Mouse (Mus musculus): ENCODE data around the gene Carm1. TPM values are rescaled to one million over a fixed set of nuclear protein-coding genes. Genes with fewer than 3 reads are reported as not detected.
"Not testable (repeated sequence)": the region's sequence is repeated elsewhere in the genome, so short reads cannot be mapped to it uniquely, and the experiment has no call there.

The Carm1 gene
- polyA plus RNA-seq, 1 experiment from 2014 or later = 27.6 TPM

- H3K4me3 ChIP-seq (ENCODE audit: inconsistent target) = peak overlapping the region; percentile 85
- peaks cover 18% of the 10 kb centered on the region; the same call in 1 of the 2 replicates for H3K36me3 ChIP-seq (ENCODE audit: inconsistent target)
- H3K27ac ChIP-seq = peak overlapping the region; percentile 99
- peaks cover 28% of the 10 kb centered on the region for H3K79me2 ChIP-seq (ENCODE audit: inconsistent target)
- 15% methylated on average over 7 of the region's 7 CpGs for WGBS (ENCODE audit: missing documents)
Observed at GRCm38 (mm10) chr9:21525142-21525936, 21.4 kb upstream of the Carm1 start.

- whole genome bisulfite sequencing (ENCODE audit: missing documents) = 14% methylated on average over 13 of the region's 14 CpGs
- H3K27ac ChIP-seq = peak within 1 kb of the TSS; percentile 99
- H3K36me3 ChIP-seq (ENCODE audit: inconsistent target) = peaks cover 18% of the 10 kb centered on the region
- peaks cover 28% of the 10 kb centered on the region for H3K79me2 ChIP-seq (ENCODE audit: inconsistent target)
- peak within 1 kb of the TSS; percentile 85 for H3K4me3 ChIP-seq (ENCODE audit: inconsistent target)
Observed at GRCm38 (mm10) chr9:21525937-21526633, 20.6 kb upstream of the Carm1 start, which contains the start of gene AB124611. AB124611 (plus strand) TSS chr9:21526176.

DNA sequence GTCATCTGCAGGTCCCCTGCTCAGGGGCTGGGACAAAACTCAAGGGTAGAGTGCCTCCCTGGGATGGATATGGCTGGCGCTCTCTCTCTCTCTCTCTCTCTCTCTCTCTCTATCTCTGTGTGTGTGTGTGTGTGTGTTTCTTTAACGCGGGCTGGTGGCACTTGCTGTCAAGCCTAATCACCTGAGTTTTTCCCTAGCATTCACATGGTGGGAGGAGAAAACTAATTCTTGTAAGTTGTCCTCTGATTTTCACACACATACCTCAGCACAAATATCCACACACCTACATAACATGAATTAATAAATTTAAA, 20.1 kb upstream of the Carm1 start:
- no CpG with 5 or more reads among the region's 3 CpGs for WGBS (ENCODE audit: missing documents)
- H3K4me3 ChIP-seq (ENCODE audit: inconsistent target) = peak overlapping the region; percentile 85
- H3K27ac ChIP-seq = peak overlapping the region; percentile 99
- H3K79me2 ChIP-seq (ENCODE audit: inconsistent target) = peaks cover 28% of the 10 kb centered on the region
- peaks cover 18% of the 10 kb centered on the region for H3K36me3 ChIP-seq (ENCODE audit: inconsistent target)

- no CpG with 5 or more reads among the region's 2 CpGs for WGBS (ENCODE audit: missing documents)
- H3K79me2 ChIP-seq (ENCODE audit: inconsistent target) = peaks cover 28% of the 10 kb centered on the region
- peak overlapping the region; percentile 85; the same call in 1 of the 2 replicates for H3K4me3 ChIP-seq (ENCODE audit: inconsistent target)
- peak overlapping the region; percentile 99 for H3K27ac ChIP-seq
- H3K36me3 ChIP-seq (ENCODE audit: inconsistent target) = peaks cover 20% of the 10 kb centered on the region
Observed at GRCm38 (mm10) chr9:21527100-21527801, 19.4 kb upstream of the Carm1 start.

- Histone ChIP-seq H3K36me3 (ENCODE audit: inconsistent target) (peaks cover 23% of the 10 kb centered on the region), H3K79me2 (ENCODE audit: inconsistent target) (peaks cover 28% of the 10 kb centered on the region), H3K27ac (peak overlapping the region; percentile 99), H3K4me3 (ENCODE audit: inconsistent target) (no peak overlapping the region)
- 11% methylated on average over 1 of the region's 1 CpGs for WGBS (ENCODE audit: missing documents)
Observed at GRCm38 (mm10) chr9:21527917-21528324, 18.8 kb upstream of the Carm1 start.

GRCm38 (mm10) chr9:21536501-21536900, 10.2 kb upstream of the Carm1 start:
- H3K4me3 ChIP-seq (ENCODE audit: inconsistent target) = no peak overlapping the region
- peaks cover 55% of the 10 kb centered on the region; the same call in 1 of the 2 replicates for H3K36me3 ChIP-seq (ENCODE audit: inconsistent target)
- 86% methylated on average over 6 of the region's 14 CpGs for WGBS (ENCODE audit: missing documents)
- H3K27ac ChIP-seq = no peak overlapping the region
- no peaks in the 10 kb centered on the region for H3K79me2 ChIP-seq (ENCODE audit: inconsistent target)

DNA sequence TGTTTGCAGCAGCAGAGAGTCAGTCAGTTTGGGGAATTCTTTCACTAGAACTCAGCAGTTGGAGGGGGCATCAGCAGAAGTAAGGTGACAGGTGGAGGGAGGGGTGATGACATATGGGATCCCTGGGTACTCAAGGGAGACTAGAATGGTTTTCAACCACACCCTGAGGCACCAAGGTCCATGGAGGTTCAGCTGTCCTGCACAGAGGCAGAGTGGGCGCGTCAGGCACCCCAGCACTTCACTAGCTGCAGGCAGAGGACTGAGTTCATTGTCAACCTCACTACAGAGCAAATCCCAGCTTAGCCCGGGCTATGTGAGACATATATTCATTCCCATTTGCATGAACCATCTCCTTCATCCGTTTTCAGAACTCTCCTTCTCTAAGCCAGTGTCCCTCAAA, 9.7 kb upstream of the Carm1 start:
- peaks cover 59% of the 10 kb centered on the region; the same call in 1 of the 2 replicates for H3K36me3 ChIP-seq (ENCODE audit: inconsistent target)
- no peak overlapping the region for H3K4me3 ChIP-seq (ENCODE audit: inconsistent target)
- WGBS (ENCODE audit: missing documents) = 91% methylated on average over 4 of the region's 4 CpGs
- H3K27ac ChIP-seq = no peak overlapping the region
- no peaks in the 10 kb centered on the region for H3K79me2 ChIP-seq (ENCODE audit: inconsistent target)

- Histone ChIP-seq H3K4me3 (ENCODE audit: inconsistent target) (no peak overlapping the region), H3K27ac (no peak overlapping the region), H3K36me3 (ENCODE audit: inconsistent target) (peaks cover 46% of the 10 kb centered on the region; the same call in 1 of the 2 replicates), H3K79me2 (ENCODE audit: inconsistent target) (no peaks in the 10 kb centered on the region)
- WGBS (ENCODE audit: missing documents) = 74% methylated on average over 7 of the region's 7 CpGs
Observed at GRCm38 (mm10) chr9:21539981-21540753, 6.5 kb upstream of the Carm1 start.

DNA sequence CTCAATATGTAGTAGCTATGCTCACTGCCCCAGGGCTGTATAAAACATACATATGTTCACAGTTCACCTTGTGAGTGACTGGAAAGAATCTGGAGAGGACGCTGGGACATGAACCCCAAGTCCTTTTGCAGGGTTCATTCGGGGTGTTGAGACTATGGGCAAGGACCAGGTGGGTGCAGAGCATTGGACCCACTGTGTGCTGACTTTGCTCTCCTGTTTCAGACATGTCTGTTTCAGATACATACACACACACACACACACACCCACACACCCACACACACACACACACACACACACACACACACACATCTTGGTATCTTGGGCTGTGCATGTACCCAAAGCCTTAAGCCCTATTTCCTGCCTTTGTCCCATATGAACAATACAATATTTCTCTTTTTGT, 4.7 kb upstream of the Carm1 start:
- H3K4me3 ChIP-seq (ENCODE audit: inconsistent target); H3K27ac ChIP-seq; H3K79me2 ChIP-seq (ENCODE audit: inconsistent target): not testable (repeated sequence)
- 100% methylated on average over 2 of the region's 2 CpGs for WGBS (ENCODE audit: missing documents)
- H3K36me3 ChIP-seq (ENCODE audit: inconsistent target) = peaks cover 34% of the 10 kb centered on the region; the same call in 1 of the 2 replicates

- H3K27ac ChIP-seq = peak overlapping the region; percentile 38; the same call in 1 of the 2 replicates
- H3K79me2 ChIP-seq (ENCODE audit: inconsistent target) = peaks cover 28% of the 10 kb centered on the region
- 43% methylated on average over 9 of the region's 9 CpGs for WGBS (ENCODE audit: missing documents)
- H3K36me3 ChIP-seq (ENCODE audit: inconsistent target) = peaks cover 14% of the 10 kb centered on the region; the same call in 1 of the 2 replicates
- H3K4me3 ChIP-seq (ENCODE audit: inconsistent target) = peak overlapping the region; percentile 41
Observed at GRCm38 (mm10) chr9:21545351-21545915, 1.3 kb upstream of the Carm1 start.

- Histone ChIP-seq H3K79me2 (ENCODE audit: inconsistent target) (peaks cover 35% of the 10 kb centered on the region), H3K27ac (peak overlapping the region; percentile 38; the same call in 1 of the 2 replicates), H3K4me3 (ENCODE audit: inconsistent target) (peak overlapping the region; percentile 41), H3K36me3 (ENCODE audit: inconsistent target) (peaks cover 7% of the 10 kb centered on the region; the same call in 1 of the 2 replicates)
- WGBS (ENCODE audit: missing documents) = under 1% methylated on average over 67 of the region's 67 CpGs
Observed at GRCm38 (mm10) chr9:21545916-21546788, 542 bp upstream of the Carm1 start.

GRCm38 (mm10) chr9:21547075-21547941, 614 bp downstream of the Carm1 start:
- 2% methylated on average over 46 of the region's 66 CpGs for WGBS (ENCODE audit: missing documents)
- Histone ChIP-seq H3K27ac (peak overlapping the region; percentile 40), H3K79me2 (ENCODE audit: inconsistent target) (peaks cover 44% of the 10 kb centered on the region), H3K4me3 (ENCODE audit: inconsistent target) (peak overlapping the region; percentile 75), H3K36me3 (ENCODE audit: inconsistent target) (no peaks in the 10 kb centered on the region)
